Comparison of ENCODE assay signal across 11 mouse cellular contexts in genomic region chr2:80037971-80038370, GRCm38 (mm10).
DNase-seq lines count a peak whose midpoint lies in the region; ATAC-seq and TF ChIP-seq lines count a peak whose summit lies in the region.
"Had no signal": no experiment of that assay in that cellular context is flagged by ENCODE, and none has a peak within 500 bp of the region (broad histone marks: within the 10 kb centered on the region; RNA-seq: fewer than 3 reads in every experiment).

No protein-coding gene starts in this region.

- 48% methylated on average over 5 of the region's 5 CpGs for WGBS in intestine, postnatal 0 days

- H3K9ac ChIP-seq in intestine, postnatal 0 days (ENCODE audit: low read depth, low read length), result no peak overlapping the region

- no peaks in the 10 kb centered on the region for H3K4me1 ChIP-seq in intestine, postnatal 0 days (replicated peaks; ENCODE audit: control insufficient read depth, insufficient read depth, low read length)

- H3K4me2 ChIP-seq in intestine, postnatal 0 days (replicated peaks; ENCODE audit: low read depth), result peak overlapping the region; percentile 49

- peak overlapping the region; percentile 38 for H3K4me3 ChIP-seq in intestine, postnatal 0 days (ENCODE audit: low read depth, low read length)

- H3K27ac ChIP-seq in intestine, postnatal 0 days (ENCODE audit: low read depth, low read length), result no peak overlapping the region

- DNase-seq in heart, adult 8-10 months (ENCODE audit: low spot score), result peak; percentile 16
- no peak for DNase-seq in heart, postnatal 36 days
- DNase-seq in ovary, adult 18-20 months (ENCODE audit: low spot score), result peak; percentile 9
- DNase-seq in ovary, postnatal 36 days (ENCODE audit: low spot score), result no peak
- DNase-seq in testis, postnatal 14 days (ENCODE audit: low spot score), result no peak
- DNase-seq in cerebellum, postnatal 14 days, result no peak
- no peak for DNase-seq in left cerebral cortex, adult 8-10 months (ENCODE audit: low spot score in 2 of 2)
- DNase-seq: left cerebral cortex, postnatal 4 days; right cerebral cortex, postnatal 14 days; thymus, postnatal 25 days had no signal

- H3K27me3 ChIP-seq in intestine, postnatal 0 days (replicated peaks; ENCODE audit: control insufficient read depth, insufficient read depth, low read length), result no peaks in the 10 kb centered on the region

- no peak for TF ChIP-seq CTCF in intestine, postnatal 0 days (IDR thresholded peaks at IDR 0.05; ENCODE audit: low read depth)

- H3K36me3 ChIP-seq in intestine, postnatal 0 days (ENCODE audit: control insufficient read depth, insufficient read depth), result no peaks in the 10 kb centered on the region

- intact Hi-C loops in heart, postnatal 36 days (cut with DNase I), result loop anchor here (5.0 kb wide), 2 partner anchors 56 to 171 kb away; no protein-coding TSS in a partner anchor

- H3K9me3 ChIP-seq in intestine, postnatal 0 days (ENCODE audit: control insufficient read depth), result no peaks in the 10 kb centered on the region

- ATAC-seq in intestine, postnatal 0 days, result no peak

Comparison
In these comparisons a context has a peak if more than half of its experiments do, and no peak if none do; other contexts are left out.
1. DNase-seq: peak in heart, adult 8-10 months (single experiment) and ovary, adult 18-20 months (single experiment); none in heart, postnatal 36 days (0 of 2), ovary, postnatal 36 days (single experiment), testis, postnatal 14 days (single experiment), cerebellum, postnatal 14 days (0 of 2) and left cerebral cortex, adult 8-10 months (0 of 2).